Mouse (Mus musculus): ENCODE results near the gene Osgep.
"Not testable (repeated sequence)": the region's sequence is repeated elsewhere in the genome, so short reads cannot be mapped to it uniquely, and the experiment has no call there.

Osgep gene

DNA sequence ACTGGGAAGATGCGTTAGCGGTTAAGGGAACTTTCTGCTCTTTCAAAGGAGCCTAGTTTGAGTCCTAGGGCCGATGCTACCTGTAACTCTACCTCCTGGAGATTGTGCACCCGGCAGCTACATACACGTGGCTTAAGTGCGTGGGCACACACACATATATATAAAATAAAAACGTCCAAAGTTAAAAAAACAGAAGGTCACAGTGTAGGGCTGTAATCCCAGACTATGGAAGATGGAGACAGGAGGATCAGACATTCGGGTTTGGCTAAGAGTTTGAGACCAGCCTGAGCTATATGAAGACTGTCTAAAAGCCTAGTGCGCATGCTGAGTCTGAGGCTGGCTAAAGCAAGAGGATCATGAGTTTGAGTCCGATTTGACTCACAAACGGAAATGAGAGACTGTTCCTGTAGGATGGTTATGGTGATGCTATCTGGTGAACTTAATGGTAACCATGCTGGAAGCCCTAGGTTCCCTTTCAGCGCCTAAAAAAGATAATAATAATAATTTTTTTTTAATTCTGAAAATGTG is 6.9 kb upstream of the Osgep start:
- no peak for DNase-seq (ENCODE audit: low spot score in 2 of 2)

GRCm38 (mm10) chr14:50930754-50931492 is 6.2 kb upstream of the Osgep start, which contains the start of the genes Pip4p1 and Pnp:
Gene Pip4p1, minus strand, starts transcription at chr14:50930856.
Gene Pnp, plus strand, starts transcription at chr14:50931082.
- peak; percentile 99 for DNase-seq (ENCODE audit: low spot score in 2 of 2)

DNA sequence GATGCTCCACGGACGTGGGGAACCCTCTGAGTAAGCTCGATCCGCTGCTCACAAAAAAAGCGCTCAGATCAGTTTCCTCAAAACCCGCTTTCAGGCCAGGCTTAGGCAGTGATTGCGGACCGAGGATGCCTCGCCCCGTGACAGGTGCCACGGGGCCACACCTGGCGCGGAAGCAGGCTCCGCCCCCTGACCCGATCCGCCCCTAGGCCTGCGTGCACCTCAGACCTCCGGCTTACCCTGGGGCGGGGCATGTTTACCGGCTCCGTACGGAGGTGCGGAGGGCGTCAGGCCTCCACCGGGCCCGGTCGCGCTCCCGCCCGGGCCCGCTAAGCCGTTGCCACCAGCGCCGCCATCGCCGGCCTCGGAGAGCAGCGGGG is 5.7 kb upstream of the Osgep start:
- DNase-seq (ENCODE audit: low spot score in 2 of 2), result peak in 1 of 2 experiments; percentile 73

DNA sequence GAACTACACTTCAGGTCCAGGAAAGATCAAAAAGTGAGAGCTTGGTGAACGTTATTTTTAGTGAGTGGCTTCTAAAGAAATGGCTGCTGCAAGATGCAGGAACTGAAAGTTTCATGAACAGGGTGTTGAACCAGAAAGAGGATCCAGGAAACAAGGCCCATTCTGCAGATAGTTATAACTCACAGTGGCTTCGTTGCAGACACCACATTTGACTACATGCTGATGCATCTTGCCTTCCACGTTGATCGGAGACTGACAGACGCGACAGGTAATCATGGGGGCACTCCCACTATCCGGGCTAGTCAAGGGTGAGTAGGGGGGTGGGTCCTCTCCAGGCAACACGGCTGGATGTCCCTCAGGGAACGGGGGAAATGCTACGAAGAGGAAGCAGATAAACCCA is 5.3 kb upstream of the Osgep start:
- peak; percentile 33 to 69 for DNase-seq (ENCODE audit: low spot score in 2 of 2)

DNA sequence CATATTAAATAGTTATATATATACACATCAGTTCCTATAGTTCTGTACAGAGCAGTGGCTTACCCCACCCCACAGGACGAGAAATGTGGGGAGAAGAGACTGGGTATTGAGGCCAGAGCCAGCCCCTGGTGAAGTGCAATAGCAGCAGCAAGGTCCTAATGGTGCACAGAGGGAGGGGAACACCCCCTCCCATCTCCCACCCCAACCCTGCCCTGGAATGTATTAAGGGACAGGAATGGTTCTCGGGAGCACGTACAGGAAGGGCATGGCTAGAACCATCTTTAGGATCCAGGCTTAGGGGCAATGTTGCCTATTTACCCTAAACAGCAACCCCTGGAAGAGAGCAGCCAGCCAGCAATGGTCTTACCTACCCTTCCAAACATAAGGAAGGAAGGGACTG is 2.7 kb upstream of the Osgep start:
- DNase-seq (ENCODE audit: low spot score in 2 of 2), result no peak

- no peak for DNase-seq (ENCODE audit: low spot score in 2 of 2)
Observed at GRCm38 (mm10) chr14:50925111-50925920, 623 bp upstream of the Osgep start.

DNA sequence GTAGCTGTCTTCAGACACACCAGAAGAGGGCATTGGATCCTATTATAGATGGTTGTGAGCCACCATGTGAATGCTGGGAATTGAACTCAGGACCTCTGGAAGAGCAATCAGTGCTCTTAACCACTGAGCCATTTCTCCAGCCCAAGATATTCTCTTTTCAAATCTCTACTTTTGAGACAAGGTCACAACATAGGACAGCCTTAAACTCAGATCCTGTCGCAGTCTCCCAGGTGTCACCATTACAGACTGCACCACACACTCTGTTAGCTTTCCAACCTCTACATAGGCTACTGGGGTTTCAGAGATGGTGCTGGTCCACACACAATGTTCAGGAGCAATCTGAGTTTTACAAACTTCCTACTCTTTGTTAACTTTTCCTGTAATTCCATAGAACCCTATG is 1.3 kb downstream of the Osgep start:
- not testable (repeated sequence) for DNase-seq (ENCODE audit: low spot score in 2 of 2)

DNA sequence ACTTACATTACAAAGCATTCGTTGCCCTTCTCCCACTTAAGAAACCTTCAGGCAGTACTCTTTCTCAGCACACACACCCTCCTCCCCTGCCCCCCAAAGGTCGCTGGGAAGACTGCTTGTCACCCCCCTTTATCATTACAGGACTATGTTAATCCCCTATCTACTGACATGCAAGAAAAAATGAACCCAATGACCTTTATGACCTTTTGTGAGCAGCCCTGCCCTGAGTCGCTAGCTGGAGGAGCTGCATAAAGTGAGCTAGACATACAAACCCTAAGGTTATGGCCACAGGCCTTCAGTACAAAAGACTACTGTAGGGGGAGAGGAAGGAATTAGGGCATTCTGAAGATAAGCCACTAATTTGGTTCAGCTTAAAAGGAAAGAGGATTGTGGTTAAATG is 13.3 kb downstream of the Osgep start:
- DNase-seq (ENCODE audit: low spot score in 2 of 2), result no peak

DNA sequence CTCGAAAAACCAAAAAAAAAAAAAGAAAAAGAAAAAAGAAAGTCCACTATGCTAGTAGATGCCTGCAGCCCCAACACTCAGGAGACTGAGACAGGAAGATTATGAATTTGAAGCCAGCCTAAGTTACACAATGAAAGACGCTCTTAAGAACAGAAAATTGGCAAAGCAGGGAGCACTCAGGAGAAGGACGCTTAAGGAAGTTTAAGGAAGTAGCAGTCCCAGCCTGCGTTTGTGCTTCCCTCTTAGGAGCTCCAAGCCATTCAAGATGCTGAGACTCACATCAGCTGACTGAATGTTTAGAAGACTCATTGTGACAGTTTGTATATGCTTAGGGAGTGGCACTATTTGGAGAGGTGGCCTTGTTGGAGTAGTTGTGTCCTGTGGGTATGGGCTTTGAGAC is 16.6 kb downstream of the Osgep start:
- DNase-seq (ENCODE audit: low spot score in 2 of 2), result no peak

GRCm38 (mm10) chr14:50905327-50905726 is 19.4 kb downstream of the Osgep start:
- not testable (repeated sequence) for DNase-seq (ENCODE audit: low spot score in 2 of 2)

GRCm38 (mm10) chr14:50904828-50905129 is 19.9 kb downstream of the Osgep start:
- no peak for DNase-seq (ENCODE audit: low spot score in 2 of 2)

- DNase-seq (ENCODE audit: low spot score in 2 of 2), result no peak
Observed at GRCm38 (mm10) chr14:50903973-50904827, 20.5 kb downstream of the Osgep start.

GRCm38 (mm10) chr14:50897992-50898391 is 26.7 kb downstream of the Osgep start:
- DNase-seq (ENCODE audit: low spot score in 2 of 2), result not testable (repeated sequence)

GRCm38 (mm10) chr14:50897374-50897765 is 27.3 kb downstream of the Osgep start, which contains the start of gene Klhl33:
Gene Klhl33, minus strand, starts transcription at chr14:50897507.
- no peak for DNase-seq (ENCODE audit: low spot score in 2 of 2)

GRCm38 (mm10) chr14:50896747-50897373 is 27.8 kb downstream of the Osgep start:
- DNase-seq (ENCODE audit: low spot score in 2 of 2), result no peak

GRCm38 (mm10) chr14:50895985-50896746 is 28.5 kb downstream of the Osgep start:
- no peak for DNase-seq (ENCODE audit: low spot score in 2 of 2)

- no peak for DNase-seq (ENCODE audit: low spot score in 2 of 2)
Observed at GRCm38 (mm10) chr14:50895407-50895806, 29.3 kb downstream of the Osgep start.

GRCm38 (mm10) chr14:50892541-50893459 is 31.9 kb downstream of the Osgep start:
- no peak for DNase-seq (ENCODE audit: low spot score in 2 of 2)

DNA sequence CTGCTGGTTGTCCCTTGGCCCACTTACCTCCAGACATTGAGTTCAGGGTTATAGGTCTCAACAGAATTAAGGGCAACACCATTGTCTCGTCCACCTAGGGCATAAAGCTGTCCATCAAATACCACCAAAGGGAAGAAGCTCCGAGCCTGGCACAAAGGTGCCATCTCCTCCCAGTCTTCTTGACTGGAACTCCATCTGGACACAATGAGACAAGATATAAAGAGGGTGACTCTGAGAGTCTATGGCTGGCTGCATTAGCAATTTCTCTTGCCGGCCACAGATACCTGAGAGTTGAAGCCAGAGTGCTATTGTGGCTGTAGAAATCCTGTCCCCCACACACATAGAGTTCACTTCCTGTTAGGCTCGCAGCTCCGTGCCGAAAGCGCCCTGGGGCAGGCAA is 32.6 kb downstream of the Osgep start:
- no peak for DNase-seq (ENCODE audit: low spot score in 2 of 2)

DNA sequence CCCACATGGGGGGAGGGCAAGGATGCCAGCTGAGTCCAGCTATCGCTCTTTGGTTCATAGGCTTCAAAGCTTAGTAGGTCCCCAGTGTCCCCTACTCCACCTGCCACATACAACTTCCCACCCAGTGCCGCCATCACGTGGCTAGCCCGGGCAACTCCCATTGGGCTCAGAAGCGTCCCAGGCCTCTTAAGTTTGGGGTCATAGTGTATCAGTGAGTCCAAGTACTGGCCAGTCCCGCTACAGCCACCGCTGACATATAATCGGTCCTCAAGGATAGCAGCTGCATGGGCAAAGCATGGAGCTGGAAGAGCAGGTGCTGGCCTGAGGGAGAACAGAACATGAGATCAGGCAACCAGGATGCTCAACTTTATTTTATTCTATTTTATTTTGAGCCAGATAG is 33.1 kb downstream of the Osgep start:
- DNase-seq (ENCODE audit: low spot score in 2 of 2), result no peak
